Mouse (Mus musculus) lung, postnatal 14 days (tissue): ENCODE results near the gene Prmt7.

Source experiments
- DNase-seq: peaks from one replicate; pipeline ENCODE4 v3.0.0; 2021

Prmt7 gene

GRCm38 (mm10) chr8:106226589-106226988, 15.9 kb downstream of the Prmt7 start:
- peak; percentile 69 for DNase-seq

GRCm38 (mm10) chr8:106231536-106231935, 20.8 kb downstream of the Prmt7 start:
- DNase-seq: no peak

GRCm38 (mm10) chr8:106232751-106233150, 22.0 kb downstream of the Prmt7 start:
- DNase-seq: no peak

GRCm38 (mm10) chr8:106234567-106235261, 24.0 kb downstream of the Prmt7 start:
- no peak for DNase-seq

- DNase-seq: no peak
These were observed 26.4 kb downstream of the Prmt7 start for GRCm38 (mm10) chr8:106237106-106237505.

GRCm38 (mm10) chr8:106250186-106250585, 39.5 kb downstream of the Prmt7 start:
- DNase-seq: no peak

GRCm38 (mm10) chr8:106258169-106258568, 47.4 kb downstream of the Prmt7 start:
- peak; percentile 13 for DNase-seq

GRCm38 (mm10) chr8:106259579-106260255, 49.0 kb downstream of the Prmt7 start:
- no peak for DNase-seq

- no peak for DNase-seq
These were observed 50.2 kb downstream of the Prmt7 start for GRCm38 (mm10) chr8:106260894-106261293.

- peak; percentile 10 for DNase-seq
These were observed 51.6 kb downstream of the Prmt7 start for GRCm38 (mm10) chr8:106262343-106262742.

GRCm38 (mm10) chr8:106263928-106264327, 53.2 kb downstream of the Prmt7 start:
- DNase-seq: no peak

GRCm38 (mm10) chr8:106265398-106265797, 54.7 kb downstream of the Prmt7 start:
- DNase-seq: no peak

- DNase-seq: peak; percentile 36
These were observed 58.1 kb downstream of the Prmt7 start for GRCm38 (mm10) chr8:106268710-106269346.

- no peak for DNase-seq
These were observed 60.1 kb downstream of the Prmt7 start for GRCm38 (mm10) chr8:106270804-106271203.

GRCm38 (mm10) chr8:106271378-106271777, 60.6 kb downstream of the Prmt7 start:
- no peak for DNase-seq

GRCm38 (mm10) chr8:106273468-106273867, 62.7 kb downstream of the Prmt7 start:
- no peak for DNase-seq

GRCm38 (mm10) chr8:106276709-106277317, 66.1 kb downstream of the Prmt7 start:
- DNase-seq: no peak

- no peak for DNase-seq
These were observed 67.8 kb downstream of the Prmt7 start for GRCm38 (mm10) chr8:106278367-106279042.

- DNase-seq: no peak
These were observed 69.4 kb downstream of the Prmt7 start for GRCm38 (mm10) chr8:106280154-106280553.

GRCm38 (mm10) chr8:106280844-106281243, 70.1 kb downstream of the Prmt7 start:
- no peak for DNase-seq

- DNase-seq: no peak
These were observed 76.7 kb downstream of the Prmt7 start for GRCm38 (mm10) chr8:106287445-106287844.

- DNase-seq: no peak
These were observed 78.0 kb downstream of the Prmt7 start for GRCm38 (mm10) chr8:106288732-106289131.

- DNase-seq: no peak
These were observed 78.7 kb downstream of the Prmt7 start for GRCm38 (mm10) chr8:106289464-106289863.
